Mouse (Mus musculus): ENCODE measurements around the gene Fbxl13. TPM values are rescaled to one million over a fixed set of nuclear protein-coding genes. Genes with fewer than 3 reads are reported as not detected.

The Fbxl13 gene
- polyA plus RNA-seq, 2 experiments = 0.05 to 0.08 TPM

DNA sequence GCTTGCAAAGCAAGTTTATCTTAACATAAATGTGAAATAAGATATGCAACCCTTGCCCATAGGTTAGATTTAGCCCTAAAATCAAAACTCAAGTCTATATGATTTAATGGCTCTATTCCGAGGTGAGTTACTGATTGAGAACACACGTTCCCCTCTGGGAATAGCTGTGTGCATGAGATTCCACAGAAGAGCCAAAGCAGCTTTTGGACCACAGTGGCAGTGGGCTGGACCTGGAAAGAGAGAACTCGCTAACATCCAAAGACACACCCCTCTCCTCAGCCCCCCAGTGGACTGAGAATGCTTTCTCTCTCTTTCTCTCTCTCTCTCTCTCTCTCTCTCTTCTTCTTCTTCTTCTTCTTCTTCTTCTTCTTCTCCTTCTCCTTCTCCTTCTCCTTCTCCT lies 100.6 kb downstream of the Fbxl13 start:
- no peaks in the 10 kb centered on the region for H3K36me3 ChIP-seq (replicated peaks; ENCODE audit: control insufficient read depth, insufficient read depth, low read depth)
- no peaks in the 10 kb centered on the region for H3K4me1 ChIP-seq (replicated peaks; ENCODE audit: control insufficient read depth in 2 of 2, insufficient read depth in 2 of 2, low read length in 1 of 2)
- no peaks in the 10 kb centered on the region for H3K9me3 ChIP-seq (ENCODE audit: control insufficient read depth, low read length)
- TF ChIP-seq EP300 (IDR thresholded peaks at IDR 0.05; ENCODE audit: low read depth) (no peak), CTCF (IDR thresholded peaks at IDR 0.05; ENCODE audit: low read depth) (no peak)
- no peak overlapping the region for H3K4me2 ChIP-seq (ENCODE audit: low read depth)
- no peaks in the 10 kb centered on the region for H3K27me3 ChIP-seq (ENCODE audit: control insufficient read depth, insufficient read depth, low read length)
- no peak overlapping the region for H3K9ac ChIP-seq (replicated peaks)
- ATAC-seq (ENCODE audit: insufficient read depth) (no peak), DNase-seq (ENCODE audit: low read depth in 3 of 3, low spot score in 3 of 3) (no peak)
- no peak overlapping the region for H3K27ac ChIP-seq
- WGBS (ENCODE audit: insufficient replicate concordance) = 58% methylated on average over 3 of the region's 3 CpGs
- H3K4me3 ChIP-seq (ENCODE audit: insufficient read depth in 1 of 2, low read depth in 2 of 2, low read length in 2 of 2) = no peak overlapping the region

DNA sequence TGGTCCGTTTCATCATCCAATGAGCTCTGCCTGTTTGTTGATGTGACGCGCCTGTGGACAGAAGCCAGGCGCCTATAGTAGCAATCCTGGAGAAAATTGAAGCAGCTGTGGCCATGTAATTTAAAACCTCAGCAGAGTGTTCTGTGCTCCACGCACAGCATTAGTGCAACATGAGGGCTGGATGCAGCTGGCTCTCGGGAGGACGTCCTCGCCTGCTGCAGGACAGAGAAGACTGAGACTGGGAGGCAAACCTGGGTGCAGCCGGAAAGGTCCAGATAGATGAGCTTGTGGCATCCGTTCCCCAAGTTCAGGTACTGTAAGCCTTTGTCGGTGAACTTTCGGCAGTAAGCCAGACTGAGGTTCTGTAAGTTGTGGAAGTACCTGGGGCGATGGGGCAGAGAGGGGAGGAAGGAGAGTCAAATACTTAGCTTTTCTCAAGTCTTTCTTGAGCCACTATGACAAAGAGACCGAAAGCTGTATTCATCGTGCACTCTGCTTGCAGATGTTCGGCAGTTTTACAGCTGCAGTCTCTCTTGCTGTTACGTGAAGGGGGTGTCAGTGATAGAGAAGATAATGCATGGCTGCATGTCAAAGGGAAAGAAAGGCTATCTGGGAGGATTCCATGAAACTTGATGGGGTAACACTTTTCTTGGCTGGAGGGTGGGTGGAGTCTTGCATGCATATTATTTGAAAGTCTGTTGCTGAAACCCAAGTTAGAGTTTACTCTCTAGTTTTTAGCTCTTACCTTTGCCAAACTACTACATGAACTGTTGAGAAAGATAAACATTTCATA lies 101.8 kb downstream of the Fbxl13 start, which contains the start of gene Lrrc17:
TSS of gene Lrrc17 (plus strand) at position 151 of the 793 bp plus-strand sequence.
- Histone ChIP-seq H3K4me2 (ENCODE audit: low read depth) (no peak within 1 kb of the TSS), H3K4me3 (ENCODE audit: insufficient read depth in 1 of 2, low read depth in 2 of 2, low read length in 2 of 2) (peak within 1 kb of the TSS in 1 of 2 experiments; percentile 36; a peak in 1 of 4 replicates), H3K9me3 (ENCODE audit: control insufficient read depth, low read length) (no peaks in the 10 kb centered on the region), H3K27me3 (ENCODE audit: control insufficient read depth, insufficient read depth, low read length) (no peaks in the 10 kb centered on the region), H3K27ac (no peak within 1 kb of the TSS), H3K9ac (replicated peaks) (no peak within 1 kb of the TSS), H3K4me1 (replicated peaks; ENCODE audit: control insufficient read depth in 2 of 2, insufficient read depth in 2 of 2, low read length in 1 of 2) (no peaks in the 10 kb centered on the region), H3K36me3 (replicated peaks; ENCODE audit: control insufficient read depth, insufficient read depth, low read depth) (no peaks in the 10 kb centered on the region)
- WGBS (ENCODE audit: insufficient replicate concordance) = 54% methylated on average over 17 of the region's 17 CpGs
- TF ChIP-seq EP300 (IDR thresholded peaks at IDR 0.05; ENCODE audit: low read depth) (no peak), CTCF (IDR thresholded peaks at IDR 0.05; ENCODE audit: low read depth) (no peak)
- no peak for ATAC-seq (ENCODE audit: insufficient read depth)
- DNase-seq (ENCODE audit: low read depth in 3 of 3, low spot score in 3 of 3) = no peak

DNA sequence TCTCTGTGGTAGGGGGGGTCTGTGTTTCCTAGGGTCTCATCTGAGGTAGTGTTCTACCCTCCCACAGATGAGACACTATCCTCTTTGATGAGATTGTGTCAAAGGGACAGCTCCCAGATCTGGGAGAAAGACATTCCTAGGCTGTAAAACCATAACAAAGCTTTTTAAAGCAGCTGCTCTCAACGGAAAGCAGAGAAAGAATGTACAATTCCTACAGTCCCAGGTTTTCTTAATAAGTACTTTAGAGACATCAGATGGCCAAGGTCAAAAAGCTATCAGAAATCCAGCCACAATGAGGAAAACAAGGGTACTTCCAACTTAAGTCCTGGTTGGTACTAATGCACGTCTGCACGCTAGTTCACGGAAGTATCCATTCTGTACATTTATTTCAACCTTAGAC lies 103.2 kb downstream of the Fbxl13 start:
- Histone ChIP-seq H3K27ac (no peak overlapping the region), H3K27me3 (ENCODE audit: control insufficient read depth, insufficient read depth, low read length) (no peaks in the 10 kb centered on the region), H3K4me1 (replicated peaks; ENCODE audit: control insufficient read depth in 2 of 2, insufficient read depth in 2 of 2, low read length in 1 of 2) (no peaks in the 10 kb centered on the region), H3K36me3 (replicated peaks; ENCODE audit: control insufficient read depth, insufficient read depth, low read depth) (no peaks in the 10 kb centered on the region), H3K9ac (replicated peaks) (no peak overlapping the region), H3K4me3 (ENCODE audit: insufficient read depth in 1 of 2, low read depth in 2 of 2, low read length in 2 of 2) (no peak overlapping the region), H3K9me3 (ENCODE audit: control insufficient read depth, low read length) (no peaks in the 10 kb centered on the region), H3K4me2 (ENCODE audit: low read depth) (no peak overlapping the region)
- ATAC-seq (ENCODE audit: insufficient read depth) = no peak
- TF ChIP-seq EP300 (IDR thresholded peaks at IDR 0.05; ENCODE audit: low read depth) = no peak
- TF ChIP-seq CTCF (IDR thresholded peaks at IDR 0.05; ENCODE audit: low read depth) = no peak
- no peak for DNase-seq (ENCODE audit: low read depth in 3 of 3, low spot score in 3 of 3)
- WGBS (ENCODE audit: insufficient replicate concordance) = 65% methylated on average over 4 of the region's 4 CpGs

DNA sequence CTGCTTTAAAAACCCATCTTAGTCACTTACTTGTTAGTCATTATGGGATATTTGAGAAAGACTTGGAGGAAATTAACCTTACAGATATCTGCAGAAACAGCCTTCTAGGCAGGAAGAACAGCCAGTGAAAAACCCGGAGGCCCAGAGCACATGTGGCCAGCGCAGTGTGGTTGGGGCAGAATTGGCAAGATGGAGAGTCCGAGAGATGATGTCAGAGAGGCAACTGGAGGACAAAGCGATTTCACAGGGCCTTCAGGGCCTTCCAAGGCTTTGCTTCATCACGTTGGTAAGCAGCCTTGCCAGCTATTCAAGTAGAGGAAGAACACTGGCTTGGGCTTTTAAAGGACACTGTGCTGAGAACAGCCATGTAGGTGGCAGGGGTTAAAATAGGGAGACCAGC lies 112.5 kb downstream of the Fbxl13 start:
- no peak for TF ChIP-seq CTCF (IDR thresholded peaks at IDR 0.05; ENCODE audit: low read depth)
- no peak for TF ChIP-seq EP300 (IDR thresholded peaks at IDR 0.05; ENCODE audit: low read depth)
- Histone ChIP-seq H3K36me3 (replicated peaks; ENCODE audit: control insufficient read depth, insufficient read depth, low read depth) (no peaks in the 10 kb centered on the region), H3K27me3 (ENCODE audit: control insufficient read depth, insufficient read depth, low read length) (no peaks in the 10 kb centered on the region), H3K4me1 (replicated peaks; ENCODE audit: control insufficient read depth in 2 of 2, insufficient read depth in 2 of 2, low read length in 1 of 2) (peaks cover 0 to 3% of the 10 kb centered on the region in 2 experiments; a peak in 2 of 4 replicates), H3K4me3 (ENCODE audit: insufficient read depth in 1 of 2, low read depth in 2 of 2, low read length in 2 of 2) (no peak overlapping the region), H3K9me3 (ENCODE audit: control insufficient read depth, low read length) (no peaks in the 10 kb centered on the region), H3K27ac (no peak overlapping the region), H3K4me2 (ENCODE audit: low read depth) (no peak overlapping the region), H3K9ac (replicated peaks) (no peak overlapping the region)
- DNase-seq (ENCODE audit: low read depth in 3 of 3, low spot score in 3 of 3) = no peak
- 62% methylated on average over 5 of the region's 5 CpGs for WGBS (ENCODE audit: insufficient replicate concordance)
- ATAC-seq (ENCODE audit: insufficient read depth) = no peak

DNA sequence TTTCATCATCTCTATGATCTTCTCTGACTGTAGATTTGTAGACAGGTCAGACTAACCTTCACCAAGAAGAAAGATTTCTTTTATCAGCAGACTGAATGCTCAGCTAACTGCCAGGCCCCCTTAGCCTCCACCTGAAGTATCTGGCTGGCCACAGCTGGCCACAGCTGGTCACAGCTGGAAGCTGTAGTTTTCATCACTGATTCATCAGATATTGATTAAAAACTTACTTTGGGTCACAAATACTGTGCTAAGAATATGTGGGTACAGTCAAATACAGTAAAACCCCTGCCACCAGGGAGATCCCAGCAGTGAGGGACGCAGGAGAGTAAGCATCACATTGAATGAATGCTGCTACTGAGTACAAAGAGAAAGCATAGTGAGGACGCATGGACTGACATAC lies 113.3 kb downstream of the Fbxl13 start:
- no peak for ATAC-seq (ENCODE audit: insufficient read depth)

More for the DNA sequence above, 113.3 kb downstream of the Fbxl13 start:
- Histone ChIP-seq H3K4me3 (ENCODE audit: insufficient read depth in 1 of 2, low read depth in 2 of 2, low read length in 2 of 2) (no peak overlapping the region), H3K27me3 (ENCODE audit: control insufficient read depth, insufficient read depth, low read length) (no peaks in the 10 kb centered on the region), H3K4me2 (ENCODE audit: low read depth) (no peak overlapping the region), H3K27ac (no peak overlapping the region), H3K4me1 (replicated peaks; ENCODE audit: control insufficient read depth in 2 of 2, insufficient read depth in 2 of 2, low read length in 1 of 2) (peaks cover 0 to 7% of the 10 kb centered on the region in 2 experiments; a peak in 2 of 4 replicates), H3K9me3 (ENCODE audit: control insufficient read depth, low read length) (no peaks in the 10 kb centered on the region), H3K36me3 (replicated peaks; ENCODE audit: control insufficient read depth, insufficient read depth, low read depth) (no peaks in the 10 kb centered on the region), H3K9ac (replicated peaks) (no peak overlapping the region)
- no peak for TF ChIP-seq CTCF (IDR thresholded peaks at IDR 0.05; ENCODE audit: low read depth)
- no peak for TF ChIP-seq EP300 (IDR thresholded peaks at IDR 0.05; ENCODE audit: low read depth)
- DNase-seq (ENCODE audit: low read depth in 3 of 3, low spot score in 3 of 3) = no peak
- 61% methylated on average over 2 of the region's 2 CpGs for WGBS (ENCODE audit: insufficient replicate concordance)

All from liver, embryonic 14.5 days (tissue).